Mouse (Mus musculus): ENCODE measurements around the gene Nacc1.

GRCm38 (mm10) chr8:84668731-84669485, 18.8 kb downstream of the Nacc1 start:
- TF ChIP-seq MYOG (IDR thresholded peaks at IDR 0.05; ENCODE audit: control insufficient read depth, extremely low read depth, insufficient read length) (no peak), CTCF (IDR thresholded peaks at IDR 0.05; ENCODE audit: control insufficient read depth, insufficient read depth, insufficient read length) (no peak), MYOD1 (IDR thresholded peaks at IDR 0.05; ENCODE audit: control insufficient read depth, insufficient read length, low read depth) (no peak), MAX (IDR thresholded peaks at IDR 0.05) (no peak), CEBPB (IDR thresholded peaks at IDR 0.05; ENCODE audit: low read depth) (no peak), USF1 (IDR thresholded peaks at IDR 0.05; ENCODE audit: low read depth) (no peak)
